Mouse (Mus musculus) megakaryocyte, embryonic 14.5 days (primary cell): ENCODE measurements at regions not wholly inside any gene's neighbourhood (a gene's known extent, or its start where the extent isn't known, plus 50 kb on each side); places are given as distances from the start of the nearest gene placed in this dataset.

Experiments
- FLI1 ChIP-seq: IDR thresholded peaks from 2 replicates; pipeline ENCODE4 v1.6.1; 2012; ENCODE audit warnings: low read length, inconsistent platforms, mixed read lengths
- GATA1 ChIP-seq: IDR thresholded peaks from 3 replicates; pipeline ENCODE4 v1.6.1; 2012; ENCODE audit warnings: mixed read lengths, low read length, inconsistent platforms, borderline replicate concordance

GRCm38 (mm10) chr6:51207587-51208361 lies 224.7 kb upstream of the Nfe2l3 start:
- TF ChIP-seq FLI1 (no peak), GATA1 (no peak)
